Mouse (Mus musculus): ENCODE results near the gene Babam2.

DNA sequence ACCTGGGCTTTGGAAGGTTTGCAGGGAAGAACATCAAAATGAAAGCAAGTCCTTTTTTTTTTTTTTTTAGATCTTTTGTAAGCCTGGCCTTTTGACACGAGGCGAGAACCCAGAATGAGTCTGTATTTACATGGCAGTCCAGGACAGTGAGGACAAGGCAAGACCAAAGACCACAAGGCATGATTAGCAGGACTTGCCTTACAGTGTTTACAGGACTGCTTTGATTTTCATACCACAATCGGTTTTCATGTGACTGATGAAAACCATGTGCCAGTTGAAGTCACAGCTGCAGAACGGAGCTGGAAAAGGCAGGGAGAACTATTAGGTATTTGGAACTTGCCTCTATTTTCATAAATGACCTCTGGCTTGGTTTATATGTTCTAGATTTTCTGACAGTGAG lies 381.5 kb downstream of the Babam2 start:
- TF ChIP-seq CTCF (IDR thresholded peaks at IDR 0.05; ENCODE audit: low read depth) (no peak), EP300 (IDR thresholded peaks at IDR 0.05; ENCODE audit: low read depth) (no peak)

Data from liver, postnatal 0 days (tissue).